Mouse (Mus musculus) heart, embryonic 11.5 days (tissue): Measurements from ENCODE around the gene Gm10392. TPM values are rescaled to one million over a fixed set of nuclear protein-coding genes. Genes with fewer than 3 reads are reported as not detected.

Experiments
- ATAC-seq: fragments of 200-750 bp; cut with Nextera tagmentation; replicated peaks from 2 replicates; pipeline ENCODE4 v1.8.0; 2017; ENCODE audit warnings: moderate library complexity; ENCODE audit not compliant: insufficient number of reproducible peaks, low FRiP score, low TSS enrichment
- H3K27ac ChIP-seq: fragments of 300-500 bp; sonication (generic); 2 replicates; pipeline ENCODE4 v1.5.1; 2014; ENCODE audit warnings: mild to moderate bottlenecking, low read depth, low read length
- H3K27me3 ChIP-seq: fragments of 300-500 bp; sonication (generic); 2 replicates; pipeline ENCODE4 v1.6.1; 2014; ENCODE audit warnings: mild to moderate bottlenecking, low read length, mixed read lengths; ENCODE audit not compliant: control insufficient read depth, insufficient read depth
- H3K36me3 ChIP-seq: fragments of 300-500 bp; sonication (generic); 2 replicates; pipeline ENCODE4 v1.6.1; 2014; ENCODE audit warnings: mild to moderate bottlenecking, low read length, moderate library complexity, mixed read lengths; ENCODE audit not compliant: control insufficient read depth, insufficient read depth
- H3K4me1 ChIP-seq: fragments of 300-500 bp; sonication (generic); 2 replicates; pipeline ENCODE4 v1.6.1; 2014; ENCODE audit warnings: low read length; ENCODE audit not compliant: control insufficient read depth, insufficient read depth
- H3K4me2 ChIP-seq: fragments of 300-500 bp; sonication (generic); 2 replicates; pipeline ENCODE4 v1.6.1; 2014; ENCODE audit warnings: mild to moderate bottlenecking, moderate library complexity
- H3K4me3 ChIP-seq: fragments of 300-500 bp; sonication (generic); 2 replicates; pipeline ENCODE4 v1.5.1; 2014; ENCODE audit warnings: low read depth, low read length
- H3K9ac ChIP-seq: fragments of 300-500 bp; sonication (generic); 2 replicates; pipeline ENCODE4 v1.6.1; 2014; ENCODE audit warnings: mild to moderate bottlenecking, low read depth, low read length, moderate library complexity
- H3K9me3 ChIP-seq: fragments of 300-500 bp; sonication (generic); replicated peaks from 2 replicates; pipeline ENCODE4 v1.6.1; 2016; ENCODE audit warnings: low read length; ENCODE audit not compliant: control insufficient read depth
- WGBS: fragments of 180-500 bp; shearing (Covaris S2); extraction: QIAGEN DNeasy Blood & Tissue Kit; methylation state at CpG from one replicate; pipeline ENCODE4 v1.1.7; 2014; ENCODE audit not compliant: insufficient replicate concordance; 5-methylcytosine and 5-hydroxymethylcytosine counted together
- polyA plus RNA-seq: library from polyadenylated mRNA; unstranded; fragments of >200 nt; fragmentation: Nextera tagmentation; extraction: Ambion mirVana; gene quantifications from 2 replicates; pipeline ENCODE4 v1.2.1, GENCODE M21; 2014

The Gm10392 gene
- polyA plus RNA-seq, 1 experiment from 2014 or later, result 0.13 TPM

DNA sequence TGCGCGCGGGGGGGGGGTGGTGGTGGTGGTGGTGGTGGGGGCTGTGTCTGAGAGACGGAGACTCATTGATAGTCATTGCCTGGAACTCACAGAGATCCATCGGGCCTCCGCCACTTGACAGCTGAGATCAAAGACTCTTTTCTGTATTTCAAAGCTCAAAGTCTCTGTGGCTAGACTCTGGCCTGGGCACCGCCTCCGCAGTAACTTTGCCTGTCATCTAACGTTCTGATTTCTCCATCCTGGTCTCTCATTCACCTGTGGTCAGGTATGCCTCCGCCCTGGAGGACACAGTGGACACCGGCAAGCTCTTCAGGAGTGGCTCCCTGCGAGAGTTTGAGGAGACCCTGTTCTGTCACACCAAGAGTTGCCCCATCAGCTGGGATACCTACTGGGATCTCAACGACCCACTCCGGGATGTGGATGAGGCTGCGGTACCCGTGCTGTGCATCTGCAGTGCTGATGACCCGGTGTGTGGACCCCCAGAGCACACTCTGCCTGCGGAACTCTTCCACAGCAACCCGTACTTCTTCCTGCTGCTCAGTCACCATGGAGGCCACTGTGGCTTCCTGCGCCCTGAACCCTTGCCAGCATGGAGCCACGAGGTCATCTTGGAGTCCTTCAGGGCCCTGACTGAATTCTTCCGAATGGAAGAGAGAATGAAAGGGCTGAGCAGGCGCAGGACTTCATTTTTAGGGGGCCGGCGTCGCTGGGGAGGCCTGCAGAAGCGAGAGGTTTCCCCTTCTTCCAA lies 773 bp downstream of the Gm10392 start:
- no peak for ATAC-seq
- Histone ChIP-seq H3K9ac (no peak overlapping the region), H3K4me3 (no peak overlapping the region), H3K36me3 (no peaks in the 10 kb centered on the region), H3K27ac (no peak overlapping the region), H3K9me3 (no peaks in the 10 kb centered on the region), H3K4me1 (peaks cover 25% of the 10 kb centered on the region), H3K27me3 (peaks cover 21% of the 10 kb centered on the region), H3K4me2 (no peak overlapping the region)
- 76% methylated on average over 27 of the region's 27 CpGs for WGBS

DNA sequence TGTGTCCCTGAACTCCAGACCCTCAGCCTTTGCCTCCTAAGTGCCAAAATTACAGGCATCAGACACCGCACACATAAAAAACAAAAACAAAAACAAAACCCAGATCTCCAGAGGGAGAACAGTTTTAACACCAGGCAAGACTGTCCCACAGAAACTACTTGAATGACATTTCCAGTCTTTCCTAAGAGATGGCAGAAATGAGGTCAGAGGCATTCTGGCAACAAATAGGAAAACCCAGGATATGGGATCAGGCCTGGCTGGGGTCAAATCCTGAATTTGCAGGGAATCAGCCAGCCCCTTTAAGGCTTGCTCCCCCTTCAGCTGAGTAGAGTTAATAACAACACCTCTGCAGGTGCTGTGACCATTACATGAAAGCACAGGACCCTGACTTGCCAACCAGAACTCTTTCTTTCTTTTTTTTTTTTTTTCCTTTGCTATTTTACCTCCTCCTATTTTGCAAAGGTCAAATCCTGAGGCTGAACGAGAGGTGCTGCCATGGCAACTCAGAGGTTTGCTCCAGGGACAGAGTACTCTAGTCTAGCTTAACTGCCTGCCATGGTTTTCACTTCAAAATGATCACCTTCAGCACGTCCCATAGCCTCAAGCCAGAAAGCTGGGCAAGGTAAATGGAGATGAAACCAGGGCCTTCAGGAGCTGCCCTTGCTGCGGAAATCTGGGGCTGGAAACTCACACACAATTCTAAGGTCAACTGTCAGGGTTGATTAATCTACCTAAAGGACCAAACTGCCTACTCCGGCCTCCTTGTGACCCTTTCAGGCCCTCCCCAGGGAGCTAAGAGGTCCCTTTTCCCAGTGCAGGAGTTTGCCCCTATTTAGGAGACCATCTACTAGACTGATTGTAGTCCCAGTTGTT lies 2.2 kb downstream of the Gm10392 start:
- no peaks in the 10 kb centered on the region for H3K36me3 ChIP-seq
- WGBS, result 72% methylated on average over 5 of the region's 5 CpGs
- H3K27me3 ChIP-seq, result peaks cover 21% of the 10 kb centered on the region
- no peak overlapping the region for H3K4me2 ChIP-seq
- no peak for ATAC-seq
- H3K4me3 ChIP-seq, result no peak overlapping the region
- H3K9me3 ChIP-seq, result no peaks in the 10 kb centered on the region
- H3K9ac ChIP-seq, result no peak overlapping the region
- H3K27ac ChIP-seq, result no peak overlapping the region
- peaks cover 30% of the 10 kb centered on the region for H3K4me1 ChIP-seq

DNA sequence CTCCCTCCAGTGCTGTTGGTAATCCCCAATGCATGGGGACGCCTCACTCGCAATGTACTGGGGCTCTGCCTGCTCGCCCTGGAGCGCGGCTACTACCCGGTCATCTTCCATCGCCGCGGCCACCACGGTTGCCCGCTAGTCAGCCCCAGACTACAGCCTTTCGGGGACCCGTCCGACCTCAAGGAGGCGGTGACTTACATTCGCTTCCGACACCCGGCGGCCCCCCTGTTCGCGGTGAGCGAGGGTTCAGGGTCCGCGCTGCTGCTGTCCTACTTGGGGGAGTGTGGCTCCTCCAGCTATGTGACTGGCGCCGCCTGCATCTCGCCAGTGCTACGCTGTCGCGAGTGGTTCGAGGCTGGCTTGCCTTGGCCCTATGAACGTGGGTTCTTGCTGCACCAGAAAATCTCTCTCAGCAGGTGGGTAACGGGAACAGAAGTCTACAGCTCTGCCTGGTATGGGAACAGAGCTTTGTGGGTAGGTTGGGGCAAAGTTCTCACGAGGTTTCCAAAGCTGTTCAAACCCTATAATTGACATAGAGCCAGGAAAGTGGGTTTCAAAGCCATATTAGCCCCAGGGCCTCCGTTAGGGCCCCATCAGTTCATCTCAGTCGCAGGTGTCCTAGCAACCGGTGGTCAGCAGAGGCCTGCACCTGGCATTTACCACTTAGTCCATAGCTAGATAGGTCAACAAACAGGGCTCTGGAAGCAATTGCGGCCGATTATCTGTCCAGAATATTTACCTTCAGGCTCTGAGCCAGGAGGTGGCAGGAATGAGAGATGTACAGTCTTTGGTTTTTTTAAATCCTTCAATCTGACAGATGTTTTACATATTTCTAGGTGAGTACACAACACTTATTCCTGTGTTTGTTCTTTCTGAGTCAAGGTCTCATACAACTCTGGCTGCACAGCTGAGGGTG lies 3.1 kb downstream of the Gm10392 start, which contains the start of gene Trp53i13:
Gene Trp53i13 (minus strand): TSS at position 344 of the 916 bp plus-strand sequence.
- peaks cover 21% of the 10 kb centered on the region for H3K27me3 ChIP-seq
- ATAC-seq, result no peak
- no peaks in the 10 kb centered on the region for H3K9me3 ChIP-seq
- H3K9ac ChIP-seq, result peak within 1 kb of the TSS; percentile 72
- peak within 1 kb of the TSS; percentile 73 for H3K4me3 ChIP-seq
- H3K4me1 ChIP-seq, result peaks cover 30% of the 10 kb centered on the region
- peak within 1 kb of the TSS; percentile 59 for H3K27ac ChIP-seq
- peak within 1 kb of the TSS; percentile 98 for H3K4me2 ChIP-seq
- 8% methylated on average over 39 of the region's 39 CpGs for WGBS
- no peaks in the 10 kb centered on the region for H3K36me3 ChIP-seq

DNA sequence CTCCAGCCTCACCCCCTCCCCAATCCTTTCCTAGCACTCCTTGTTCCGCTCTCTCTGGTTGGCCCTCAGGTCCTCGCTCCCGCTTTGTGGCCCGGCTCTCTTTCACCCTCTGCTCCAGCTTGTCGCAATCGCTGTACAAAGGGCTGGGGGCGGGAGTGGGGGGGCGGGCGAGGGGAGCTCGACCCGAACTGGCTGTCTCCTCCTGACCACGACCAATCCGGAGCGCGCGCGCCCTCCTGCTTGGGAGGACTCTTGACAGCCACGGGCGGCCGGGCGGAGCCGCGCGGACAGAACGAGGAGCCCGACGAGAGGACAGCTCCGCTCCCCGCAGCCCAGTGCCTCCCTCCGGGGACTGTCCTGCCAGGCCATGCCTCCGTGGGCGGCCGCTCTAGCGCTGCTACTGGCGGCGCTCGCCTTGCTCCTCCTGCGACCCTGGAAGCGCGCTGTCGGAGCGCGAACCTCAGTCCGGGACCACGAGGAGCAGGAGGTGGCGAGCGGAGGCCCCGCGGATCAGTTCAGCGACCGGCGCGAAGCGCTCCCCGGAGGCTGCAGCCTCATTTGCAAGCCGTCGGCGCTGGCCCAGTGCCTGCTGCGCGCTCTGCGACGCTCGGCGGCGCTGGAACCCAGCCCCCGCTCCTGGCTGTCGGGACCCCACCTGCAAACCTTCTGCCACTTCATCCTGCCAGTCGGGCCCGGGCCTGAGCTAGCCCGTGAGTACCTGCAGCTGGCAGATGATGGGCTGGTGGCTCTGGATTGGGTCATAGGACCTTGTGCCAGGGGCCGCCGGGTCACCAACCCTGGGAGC lies 4.0 kb downstream of the Gm10392 start, which contains the start of gene Abhd15:
Gene Abhd15 (plus strand): TSS at position 290 of the 805 bp plus-strand sequence.
- Histone ChIP-seq H3K4me3 (peak within 1 kb of the TSS; percentile 73), H3K36me3 (no peaks in the 10 kb centered on the region), H3K27ac (peak within 1 kb of the TSS; percentile 59), H3K9me3 (no peaks in the 10 kb centered on the region), H3K4me1 (peaks cover 30% of the 10 kb centered on the region), H3K27me3 (peaks cover 21% of the 10 kb centered on the region), H3K9ac (peak within 1 kb of the TSS; percentile 72), H3K4me2 (peak within 1 kb of the TSS; percentile 98)
- WGBS, result under 1% methylated on average over 69 of the region's 72 CpGs
- peak; percentile 65 for ATAC-seq

DNA sequence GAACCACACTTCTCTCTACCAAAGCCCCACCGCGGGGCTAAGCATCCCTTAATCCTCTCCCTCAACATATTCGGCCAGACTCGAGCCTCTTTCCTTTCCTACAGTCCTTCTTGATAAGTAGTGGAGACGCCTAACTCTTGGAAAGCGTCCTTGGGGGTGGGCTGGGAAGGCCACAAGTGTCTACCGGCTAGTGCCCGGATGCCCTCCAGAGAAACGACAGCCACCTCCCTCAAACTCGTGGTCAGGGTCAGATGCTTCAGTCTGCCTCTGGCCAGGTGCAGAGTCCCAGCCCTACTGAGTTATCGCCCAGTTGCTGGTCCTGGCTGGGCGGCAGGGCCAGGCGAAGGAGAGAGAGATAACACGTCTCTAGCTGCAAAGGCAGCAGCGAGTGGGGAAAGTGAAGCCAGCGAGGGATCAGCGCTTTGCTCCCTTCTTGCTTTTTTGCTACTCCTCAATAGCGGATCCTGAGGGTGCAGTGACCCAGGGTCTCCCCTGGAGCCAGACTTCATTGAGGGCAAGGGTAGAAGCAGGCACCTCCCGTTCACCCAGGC lies 4.6 kb downstream of the Gm10392 start:
- Histone ChIP-seq H3K9me3 (no peaks in the 10 kb centered on the region), H3K36me3 (no peaks in the 10 kb centered on the region), H3K27me3 (peaks cover 21% of the 10 kb centered on the region), H3K27ac (peak overlapping the region; percentile 59), H3K4me3 (peak overlapping the region; percentile 73), H3K4me1 (peaks cover 30% of the 10 kb centered on the region), H3K9ac (peak overlapping the region; percentile 72), H3K4me2 (peak overlapping the region; percentile 98)
- 3% methylated on average over 19 of the region's 19 CpGs for WGBS
- ATAC-seq, result 0 out of 2 replicates have a peak, but pooled peaks have one; percentile 39

DNA sequence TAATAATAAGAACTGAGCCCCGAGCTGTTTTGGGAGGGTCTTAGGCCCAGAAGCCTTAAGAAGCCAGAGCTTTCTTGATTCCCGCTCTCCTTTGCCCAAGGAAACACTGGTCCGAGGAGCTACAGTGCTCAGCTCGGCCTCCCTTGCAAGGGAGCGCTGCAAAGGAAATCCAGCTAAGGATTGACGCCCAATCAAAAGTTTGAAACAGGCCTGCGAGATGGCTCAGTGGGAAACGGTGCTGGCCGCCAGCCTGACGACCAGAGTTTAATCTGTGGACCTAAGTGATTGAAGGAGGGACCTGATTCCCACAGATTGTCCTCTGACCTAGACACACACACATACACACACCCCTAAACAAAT lies 5.2 kb downstream of the Gm10392 start:
- WGBS, result 7% methylated on average over 10 of the region's 10 CpGs
- peaks cover 21% of the 10 kb centered on the region for H3K27me3 ChIP-seq
- peak overlapping the region; percentile 13 for H3K27ac ChIP-seq
- H3K4me3 ChIP-seq, result peak overlapping the region; percentile 73
- H3K4me2 ChIP-seq, result peak overlapping the region; percentile 98
- peaks cover 33% of the 10 kb centered on the region for H3K4me1 ChIP-seq
- ATAC-seq, result no peak
- H3K9ac ChIP-seq, result peak overlapping the region; percentile 72
- H3K9me3 ChIP-seq, result no peaks in the 10 kb centered on the region
- H3K36me3 ChIP-seq, result 0 out of 2 replicates have a peak, but pooled peaks cover 2% of the 10 kb centered on the region

DNA sequence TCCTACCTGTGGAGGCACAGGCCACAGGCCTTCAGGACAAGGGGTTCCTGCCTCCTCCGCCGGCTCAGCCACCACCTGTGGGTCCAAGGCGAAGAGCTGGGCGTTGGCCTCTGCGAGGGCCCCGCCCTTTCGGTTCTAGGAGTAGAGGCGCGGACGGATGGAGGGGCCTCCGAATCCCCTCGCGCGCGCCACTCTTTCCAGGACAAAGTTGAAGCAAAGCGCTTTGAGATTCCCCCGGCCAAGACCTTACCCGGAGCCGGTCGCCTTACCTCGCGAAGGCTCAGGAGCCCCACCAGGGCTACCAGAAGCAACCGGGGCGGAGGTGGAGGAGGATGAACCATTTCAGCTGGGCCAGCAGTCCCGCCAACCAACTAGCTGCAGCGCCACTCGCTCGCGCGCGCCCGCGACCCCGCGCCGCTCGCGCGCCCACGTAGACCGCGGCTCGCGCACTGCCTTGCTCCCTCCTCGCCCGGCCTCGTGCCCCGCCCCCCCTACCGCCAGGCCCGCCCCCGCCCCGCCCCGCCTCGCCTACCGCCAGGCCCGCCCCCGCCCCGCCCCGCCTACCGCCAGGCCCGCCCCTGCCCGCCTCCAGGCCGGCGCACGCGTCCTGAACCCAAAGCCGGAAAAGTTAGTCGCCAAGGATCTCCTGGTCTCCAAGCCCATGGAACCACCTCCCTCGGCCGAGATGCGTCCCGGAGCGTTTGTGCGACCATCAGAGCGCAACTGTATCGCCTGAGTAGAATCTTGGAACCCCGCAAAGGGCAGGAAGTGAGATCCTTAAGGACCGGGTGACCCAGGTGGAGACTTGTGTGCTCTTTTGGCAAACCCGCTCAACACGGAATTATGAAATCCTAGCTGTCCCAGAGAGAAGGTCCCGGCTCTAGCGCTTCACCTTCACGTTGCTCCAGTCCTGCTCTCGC lies 5.8 kb downstream of the Gm10392 start:
- Histone ChIP-seq H3K9ac (peak overlapping the region; percentile 85), H3K4me1 (peaks cover 39% of the 10 kb centered on the region), H3K4me3 (peak overlapping the region; percentile 73), H3K27me3 (peaks cover 21% of the 10 kb centered on the region), H3K4me2 (peak overlapping the region; percentile 98), H3K27ac (peak overlapping the region; percentile 75), H3K9me3 (no peaks in the 10 kb centered on the region), H3K36me3 (0 out of 2 replicates have a peak, but pooled peaks cover 2% of the 10 kb centered on the region)
- whole genome bisulfite sequencing, result under 1% methylated on average over 71 of the region's 84 CpGs
- peak; percentile 76 for ATAC-seq
